Mouse (Mus musculus): ENCODE results near the gene Gramd1a. TPM values are rescaled to one million over a fixed set of nuclear protein-coding genes. Genes with fewer than 3 reads are reported as not detected.

Gene Gramd1a
- total RNA-seq, 2 experiments from 2014 or later, result 55.4 to 58.7 TPM

- no peak for DNase-seq (ENCODE audit: low spot score in 2 of 2)
Observed at GRCm38 (mm10) chr7:31124381-31124780, 31.3 kb downstream of the Gramd1a start.

- no peak for DNase-seq (ENCODE audit: low spot score in 2 of 2)
Observed at GRCm38 (mm10) chr7:31123697-31124096, 32.0 kb downstream of the Gramd1a start.

- DNase-seq (ENCODE audit: low spot score in 2 of 2), result no peak
Observed at GRCm38 (mm10) chr7:31122641-31123631, 32.8 kb downstream of the Gramd1a start.

GRCm38 (mm10) chr7:31119556-31119955, 36.1 kb downstream of the Gramd1a start:
- DNase-seq (ENCODE audit: low spot score in 2 of 2), result no peak

GRCm38 (mm10) chr7:31118486-31118885, 37.2 kb downstream of the Gramd1a start:
- DNase-seq (ENCODE audit: low spot score in 2 of 2), result no peak

- no peak for DNase-seq (ENCODE audit: low spot score in 2 of 2)
Observed at GRCm38 (mm10) chr7:31117465-31117864, 38.2 kb downstream of the Gramd1a start.

- no peak for DNase-seq (ENCODE audit: low spot score in 2 of 2)
Observed at GRCm38 (mm10) chr7:31116721-31117145, 39.0 kb downstream of the Gramd1a start.

- DNase-seq (ENCODE audit: low spot score in 2 of 2), result peak in 1 of 2 experiments; percentile 45
Observed at GRCm38 (mm10) chr7:31115587-31116043, 40.1 kb downstream of the Gramd1a start.

GRCm38 (mm10) chr7:31115182-31115581, 40.5 kb downstream of the Gramd1a start, which contains the start of gene Hpn:
Gene Hpn, minus strand, starts transcription at chr7:31115290.
- DNase-seq (ENCODE audit: low spot score in 2 of 2), result no peak

GRCm38 (mm10) chr7:31114646-31115045, 41.0 kb downstream of the Gramd1a start:
- no peak for DNase-seq (ENCODE audit: low spot score in 2 of 2)

- no peak for DNase-seq (ENCODE audit: low spot score in 2 of 2)
Observed at GRCm38 (mm10) chr7:31113800-31114199, 41.9 kb downstream of the Gramd1a start.

GRCm38 (mm10) chr7:31112036-31112435, 43.7 kb downstream of the Gramd1a start:
- DNase-seq (ENCODE audit: low spot score in 2 of 2), result no peak

- no peak for DNase-seq (ENCODE audit: low spot score in 2 of 2)
Observed at GRCm38 (mm10) chr7:31110861-31111385, 44.8 kb downstream of the Gramd1a start.

- no peak for DNase-seq (ENCODE audit: low spot score in 2 of 2)
Observed at GRCm38 (mm10) chr7:31109796-31110195, 45.9 kb downstream of the Gramd1a start.

GRCm38 (mm10) chr7:31109091-31109490, 46.6 kb downstream of the Gramd1a start:
- no peak for DNase-seq (ENCODE audit: low spot score in 2 of 2)

- no peak for DNase-seq (ENCODE audit: low spot score in 2 of 2)
Observed at GRCm38 (mm10) chr7:31107781-31108180, 47.9 kb downstream of the Gramd1a start.

GRCm38 (mm10) chr7:31106166-31106565, 49.5 kb downstream of the Gramd1a start:
- no peak for DNase-seq (ENCODE audit: low spot score in 2 of 2)

GRCm38 (mm10) chr7:31105061-31105768, 50.5 kb downstream of the Gramd1a start:
- DNase-seq (ENCODE audit: low spot score in 2 of 2), result peak in 1 of 2 experiments; percentile 43

- DNase-seq (ENCODE audit: low spot score in 2 of 2), result no peak
Observed at GRCm38 (mm10) chr7:31100786-31101185, 54.9 kb downstream of the Gramd1a start.

- no peak for DNase-seq (ENCODE audit: low spot score in 2 of 2)
Observed at GRCm38 (mm10) chr7:31099612-31099982, 56.1 kb downstream of the Gramd1a start.
